Mouse (Mus musculus) cerebellum, adult 9-10 months (tissue): ENCODE results near the gene Plscr5.
A peak's percentile ranks its signal among the peaks of the same experiment; 100 is the strongest.
"Not testable (repeated sequence)": the region's sequence is repeated elsewhere in the genome, so short reads cannot be mapped to it uniquely, and the experiment has no call there.

ENCODE experiments used
- DNase-seq: peaks from one replicate; pipeline ENCODE4 v3.0.0; 2022

Plscr5 gene

GRCm38 (mm10) chr9:92192636-92193035, at the start of gene Plscr5:
TSS of gene Plscr5 (plus strand) at chr9:92192936.
- DNase-seq: not testable (repeated sequence)

GRCm38 (mm10) chr9:92147555-92148248, 45.0 kb upstream of the Plscr5 start:
- peak; percentile 57 for DNase-seq

GRCm38 (mm10) chr9:92162213-92162612, 30.5 kb upstream of the Plscr5 start:
- DNase-seq: no peak

DNA sequence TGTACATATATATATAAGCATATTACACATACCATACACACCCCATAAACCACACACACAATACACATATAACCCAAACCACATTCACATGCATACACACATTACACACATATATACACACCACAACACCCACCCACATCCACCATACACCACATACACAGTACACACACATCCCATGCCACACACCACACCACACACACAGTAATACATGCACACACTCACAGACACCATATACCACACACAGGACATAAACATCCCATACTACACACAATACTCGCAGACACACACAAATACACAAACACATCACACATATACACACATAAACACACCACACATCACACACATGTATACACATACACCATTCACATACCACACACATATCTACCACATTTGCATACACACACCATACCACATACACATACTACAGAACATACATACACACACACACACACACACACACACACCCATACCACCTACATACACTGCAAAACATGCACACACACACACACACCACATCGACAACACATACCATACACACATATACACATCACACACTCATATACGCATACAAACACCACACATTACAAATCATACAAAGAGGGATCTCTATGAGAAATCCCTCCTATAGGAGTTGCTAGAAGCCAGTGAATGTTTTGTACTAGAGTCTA, 19.3 kb upstream of the Plscr5 start:
- DNase-seq: no peak

GRCm38 (mm10) chr9:92174176-92175075, 18.3 kb upstream of the Plscr5 start:
- peak; percentile 14 for DNase-seq

- DNase-seq: no peak
These were observed 13.8 kb upstream of the Plscr5 start for GRCm38 (mm10) chr9:92178861-92179469.

- no peak for DNase-seq
These were observed 1.4 kb upstream of the Plscr5 start for GRCm38 (mm10) chr9:92191295-92191694.

DNA sequence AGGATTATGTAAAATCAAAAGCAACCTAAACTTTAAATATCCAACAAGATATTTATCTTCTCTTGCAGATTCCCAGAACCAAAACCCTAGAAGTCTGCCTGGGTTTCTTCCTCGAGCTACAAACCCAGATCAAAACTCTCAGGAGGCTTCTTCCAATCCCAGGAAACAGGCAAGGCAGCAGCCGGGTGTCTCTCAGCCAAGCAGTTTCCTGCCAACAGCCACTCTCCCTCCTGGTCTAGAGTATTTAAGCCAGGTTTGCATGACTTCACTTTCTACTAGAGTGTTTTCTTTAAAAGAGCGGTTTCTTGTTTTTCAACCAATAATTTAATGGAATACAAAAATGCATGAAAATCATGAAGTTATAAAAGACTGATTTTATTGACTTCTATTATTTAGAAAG, 5.7 kb downstream of the Plscr5 start:
- no peak for DNase-seq

- DNase-seq: no peak
These were observed 6.8 kb downstream of the Plscr5 start for GRCm38 (mm10) chr9:92199564-92199963.

- no peak for DNase-seq
These were observed 11.7 kb downstream of the Plscr5 start for GRCm38 (mm10) chr9:92204397-92204796.

GRCm38 (mm10) chr9:92207307-92207706, 14.6 kb downstream of the Plscr5 start:
- peak; percentile 84 for DNase-seq

DNA sequence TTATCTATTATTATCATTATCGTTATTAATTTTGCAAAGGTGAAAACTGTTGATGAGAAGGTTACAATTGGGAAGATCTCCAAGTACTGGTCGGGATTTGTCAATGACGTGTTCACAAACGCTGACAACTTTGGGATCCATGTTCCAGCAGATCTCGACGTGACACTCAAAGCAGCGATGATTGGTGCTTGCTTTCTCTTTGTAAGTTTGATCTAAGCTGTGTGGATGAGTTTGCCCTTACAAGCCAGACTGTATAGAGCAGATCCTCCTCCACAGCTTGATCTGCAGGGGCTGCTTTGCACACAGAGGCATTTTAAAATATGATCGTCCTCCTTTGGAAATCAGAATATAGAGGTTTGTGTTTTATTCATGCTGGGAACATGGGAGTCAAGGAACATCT, 15.0 kb downstream of the Plscr5 start:
- DNase-seq: peak; percentile 17

DNA sequence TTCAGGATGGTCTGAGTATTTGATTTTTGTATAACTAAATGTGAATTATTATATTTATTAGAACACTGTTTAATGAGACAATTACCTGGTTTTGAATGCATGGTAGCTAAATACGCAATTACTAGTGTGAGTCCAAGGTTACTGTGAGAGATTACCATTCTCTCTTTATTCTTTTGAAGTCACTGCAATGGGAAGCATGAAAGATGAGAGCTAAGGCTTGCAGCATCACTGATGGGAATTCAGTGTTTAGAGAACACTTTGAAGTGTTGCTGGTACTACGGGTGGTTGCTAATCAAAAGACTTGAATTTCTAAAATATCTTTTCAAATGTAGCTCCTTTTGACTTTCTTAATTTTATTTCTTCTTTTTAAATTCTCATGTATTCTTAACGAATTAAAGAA, 17.1 kb downstream of the Plscr5 start:
- DNase-seq: no peak

- DNase-seq: no peak
These were observed 17.7 kb downstream of the Plscr5 start for GRCm38 (mm10) chr9:92210386-92210967.

DNA sequence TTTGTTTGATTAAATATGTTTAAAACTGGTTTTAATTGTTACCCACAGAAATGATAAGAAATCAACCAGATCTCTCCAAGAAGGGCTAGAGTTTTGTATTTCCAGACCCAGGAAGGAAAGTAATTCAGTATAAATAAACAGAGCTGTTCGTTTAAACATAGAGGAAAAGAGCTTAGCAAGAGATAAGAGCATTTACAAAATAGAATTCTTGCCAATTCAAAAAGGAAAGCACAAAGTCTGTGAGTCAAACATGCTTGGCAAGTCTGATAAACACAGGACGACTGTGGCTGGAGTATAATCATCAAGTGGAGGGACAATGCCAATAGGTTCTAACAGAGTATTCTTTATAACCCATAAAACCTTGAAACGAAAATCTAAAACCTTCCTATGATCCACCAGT, 18.3 kb downstream of the Plscr5 start:
- DNase-seq: no peak

DNA sequence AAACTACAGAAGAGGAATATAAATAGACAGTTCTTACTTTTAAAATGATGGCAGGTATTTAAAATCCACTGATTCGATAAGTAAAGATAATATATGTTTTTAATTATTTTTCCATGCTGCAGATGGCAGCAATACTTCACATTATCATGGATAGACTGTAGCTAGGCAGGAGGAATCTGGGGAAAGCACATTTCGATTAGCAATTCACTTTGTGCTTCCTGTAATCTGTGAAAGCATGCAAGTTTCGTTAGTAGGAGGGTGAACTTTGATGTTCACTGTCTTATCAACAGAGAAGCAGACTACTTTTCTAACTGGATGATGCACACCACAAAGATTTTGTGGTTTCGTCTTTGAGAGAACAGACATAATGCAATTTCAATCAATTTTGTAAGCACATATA, 24.7 kb downstream of the Plscr5 start:
- no peak for DNase-seq

DNA sequence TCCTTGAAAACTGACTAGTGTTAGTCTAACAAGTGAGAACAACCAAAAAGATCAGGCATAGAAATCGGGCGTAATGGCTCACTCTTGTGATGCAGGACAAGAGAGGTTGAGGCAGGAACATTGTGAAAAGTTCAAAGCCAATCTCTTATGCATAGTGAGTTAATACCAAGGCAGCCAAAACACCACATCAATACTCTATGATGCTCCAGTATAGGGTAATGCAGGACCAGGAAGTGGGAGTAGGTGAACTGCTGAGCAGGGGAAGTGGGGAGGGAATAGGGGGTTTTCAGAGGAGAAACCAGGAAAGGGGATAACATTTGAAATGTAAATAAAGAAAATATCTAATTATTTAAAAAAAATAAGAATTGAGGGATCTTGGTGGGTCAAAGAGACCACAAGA, 25.2 kb downstream of the Plscr5 start:
- DNase-seq: no peak

GRCm38 (mm10) chr9:92220151-92220550, 27.4 kb downstream of the Plscr5 start:
- DNase-seq: no peak

- no peak for DNase-seq
These were observed 28.7 kb downstream of the Plscr5 start for GRCm38 (mm10) chr9:92221480-92221879.

DNA sequence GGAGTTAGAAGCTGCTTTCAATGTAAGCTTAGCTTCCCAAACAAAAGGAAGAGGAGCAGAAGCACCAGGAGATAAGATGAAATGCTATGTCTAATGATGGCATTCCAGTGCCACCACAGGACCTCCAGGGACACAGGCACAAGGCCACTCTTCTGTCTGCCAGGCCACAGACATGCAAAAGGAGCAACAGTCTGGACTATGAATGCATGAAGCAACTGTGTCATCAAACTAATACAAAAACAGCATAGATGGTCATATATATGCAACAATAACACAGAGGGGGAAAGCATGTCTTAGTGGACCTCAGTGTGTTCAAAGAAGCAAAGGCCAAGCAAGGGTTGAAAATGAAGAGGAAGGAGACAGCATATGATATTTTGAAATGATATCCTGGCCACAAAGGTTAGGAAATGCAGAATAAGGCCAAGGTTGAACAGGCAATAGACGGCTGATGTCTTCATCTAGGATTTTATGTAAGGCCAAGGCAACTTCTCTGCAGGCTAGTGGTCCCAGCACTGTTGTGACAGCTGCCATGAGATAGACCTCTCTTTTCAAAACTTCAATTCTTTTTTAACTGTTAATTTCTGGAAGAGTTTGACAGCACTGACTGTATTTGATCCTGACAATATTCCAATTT, 32.0 kb downstream of the Plscr5 start:
- no peak for DNase-seq

DNA sequence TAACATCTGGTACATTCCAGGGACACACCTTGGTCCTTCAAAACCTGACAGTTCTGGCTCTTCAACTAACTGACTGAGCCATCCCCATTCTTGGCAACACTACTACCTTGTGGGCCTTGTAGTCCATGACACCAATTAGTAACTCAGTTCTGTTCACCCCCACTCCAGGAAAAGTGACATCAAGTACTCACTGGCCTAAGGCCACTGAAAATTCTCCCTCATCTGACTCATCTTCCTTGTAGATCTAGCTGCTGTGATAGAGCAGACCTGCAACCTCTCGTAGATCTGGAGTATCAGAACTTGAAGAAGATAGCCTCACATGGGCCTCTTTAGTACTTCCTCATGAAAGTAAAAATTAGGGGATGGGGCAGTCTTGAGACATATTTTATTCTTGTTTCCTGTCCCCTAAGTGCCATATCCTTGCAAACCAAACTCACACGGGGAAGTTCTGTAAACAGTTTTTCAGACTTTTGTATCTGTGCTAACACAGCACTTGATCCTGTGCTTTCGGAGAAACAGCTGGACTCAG, 33.5 kb downstream of the Plscr5 start:
- DNase-seq: no peak

DNA sequence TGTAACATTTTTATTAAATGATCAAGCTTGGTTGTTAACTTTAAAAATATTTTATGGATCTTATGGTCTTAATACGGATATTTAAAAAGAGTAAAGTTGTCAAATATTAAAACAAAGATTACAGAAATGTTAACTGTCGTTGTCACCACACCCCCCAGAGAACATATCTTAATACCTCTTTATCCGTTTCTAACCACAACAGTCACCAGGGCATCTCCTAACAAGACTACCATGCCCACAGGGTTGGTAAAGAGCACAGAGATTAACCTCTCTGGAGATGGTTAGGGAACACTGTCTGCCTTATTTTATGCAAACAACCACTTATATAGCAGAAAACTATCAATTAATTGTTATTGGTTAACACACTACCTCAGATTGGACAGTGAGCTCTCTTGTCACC, 34.1 kb downstream of the Plscr5 start:
- DNase-seq: no peak
